Mouse (Mus musculus) heart, postnatal 10 days (tissue): ENCODE results near the gene 4931406P16Rik. TPM values are rescaled to one million over a fixed set of nuclear protein-coding genes. Genes with fewer than 3 reads are reported as not detected.

Experiments
- DNase-seq, 2 experiments: peaks; one replicate each; pipeline ENCODE4 v3.0.0; 2021
- intact Hi-C: fragments of 180-260 bp; cut with DNase I; formaldehyde crosslinking; loops from one replicate; pipeline ENCODE4 v1.15.1; 2025
- total RNA-seq, 2 experiments: library from RNA; stranded (reverse); gene quantifications; 2 replicates each; pipeline ENCODE4 v1.2.3; 2021

4931406P16Rik gene
- total RNA-seq, 2 experiments from 2014 or later = 95.5 to 102 TPM

DNA sequence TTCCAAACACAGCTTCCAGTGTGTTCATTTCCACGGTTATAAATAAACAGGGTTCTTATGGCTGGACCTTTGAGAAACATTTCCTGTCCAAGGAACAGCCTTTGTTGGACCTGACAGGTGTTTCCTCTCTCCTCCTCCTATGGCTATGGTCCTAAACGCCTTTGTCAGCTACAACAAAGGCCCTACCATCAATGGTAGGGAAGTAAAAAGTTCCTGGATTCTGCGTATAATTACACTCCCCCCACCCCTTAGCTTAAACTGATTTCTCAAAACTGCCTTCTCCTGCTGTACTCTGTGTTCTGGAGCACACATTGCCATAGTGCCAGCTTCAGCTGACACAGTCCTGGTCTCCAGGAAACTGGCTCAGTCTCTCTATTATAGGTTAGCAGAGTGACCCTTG is 58.2 kb downstream of the 4931406P16Rik start:
- intact Hi-C loops = loop anchor here (2.0 kb wide), 1 partner anchor 50 kb away; no protein-coding TSS in a partner anchor
- peak in 1 of 2 experiments; percentile 37 for DNase-seq

DNA sequence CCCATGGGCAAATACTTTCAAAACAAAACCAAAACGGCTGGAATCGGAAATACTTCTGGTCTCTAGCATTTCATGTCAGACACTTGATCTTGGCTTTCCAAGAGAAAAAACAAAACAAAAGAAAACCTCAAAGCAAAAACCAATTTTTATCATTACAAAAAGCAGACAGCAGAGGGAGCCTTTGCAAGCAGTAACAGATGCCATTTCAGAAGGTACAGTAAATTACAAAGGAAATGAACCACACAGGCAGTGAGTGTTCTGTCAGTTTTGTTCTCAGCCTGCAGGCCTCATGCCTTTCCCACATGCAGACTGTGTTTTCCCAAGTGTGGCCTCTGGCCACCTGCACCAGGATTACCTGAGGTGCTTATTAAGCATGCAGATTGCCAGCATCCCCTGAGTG is 61.3 kb downstream of the 4931406P16Rik start:
- peak in 1 of 2 experiments; percentile 41 for DNase-seq
- intact Hi-C loops = loop anchor here (2.0 kb wide), 1 partner anchor 61 kb away; the partner anchor contains the start of gene 4931406P16Rik

DNA sequence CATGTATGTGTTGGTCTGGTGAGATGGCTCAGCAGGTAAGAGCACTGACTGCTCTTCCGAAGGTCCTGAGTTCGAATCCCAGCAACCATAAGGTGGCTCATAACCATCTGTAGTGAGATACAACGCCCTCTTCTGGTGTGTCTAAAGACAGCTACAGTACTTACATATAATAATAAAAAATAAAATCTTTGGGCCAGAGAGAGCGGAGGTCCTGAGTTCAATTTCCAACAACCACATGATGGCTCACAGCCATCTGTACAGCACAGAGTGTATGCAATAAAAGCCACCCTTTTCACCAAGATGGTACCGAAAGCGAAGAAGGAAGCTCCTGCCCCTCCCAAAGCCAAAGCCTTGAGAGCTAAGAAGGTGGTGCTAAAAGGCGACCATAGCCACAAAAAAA is 62.6 kb downstream of the 4931406P16Rik start, which contains the start of gene Gm6096:
Gene Gm6096, plus strand, starts transcription at position 301 of the 400 bp plus-strand sequence.
- intact Hi-C loops = loop anchor here (2.0 kb wide), 1 partner anchor 104 kb away; no protein-coding TSS in a partner anchor

DNA sequence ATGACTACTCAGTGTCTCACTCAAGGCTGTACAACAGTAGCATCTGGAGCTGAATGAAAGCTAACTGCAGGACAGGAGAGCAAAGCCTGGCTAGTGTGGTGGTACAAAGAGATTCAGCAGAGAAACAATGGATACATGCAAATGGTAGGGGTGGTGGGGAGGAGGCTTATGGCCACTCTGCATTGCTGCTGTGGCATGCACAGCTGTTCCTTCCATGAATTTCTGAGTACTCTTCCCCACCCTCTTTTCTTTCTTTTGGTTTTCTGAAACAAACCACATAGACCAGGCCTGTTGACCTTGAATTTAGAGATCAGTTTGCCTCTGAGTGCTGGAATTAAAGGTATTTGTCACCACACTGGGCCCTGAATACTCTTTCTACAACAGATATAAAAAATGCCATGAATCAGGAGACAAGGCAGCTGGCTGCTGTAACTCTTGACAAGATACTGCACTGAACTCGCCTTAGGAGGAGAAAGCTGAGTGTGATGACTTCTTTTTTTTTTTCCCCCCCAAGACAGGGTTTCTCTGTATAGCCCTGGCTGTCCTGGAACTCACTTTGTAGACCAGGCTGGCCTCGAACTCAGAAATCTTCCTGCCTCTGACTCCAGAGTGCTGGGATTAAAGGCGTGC is 66.4 kb downstream of the 4931406P16Rik start:
- no peak for DNase-seq
- intact Hi-C loops = no loop called here

More for the DNA sequence above, 62.6 kb downstream of the 4931406P16Rik start, which contains the start of gene Gm6096:
- no peak for DNase-seq

DNA sequence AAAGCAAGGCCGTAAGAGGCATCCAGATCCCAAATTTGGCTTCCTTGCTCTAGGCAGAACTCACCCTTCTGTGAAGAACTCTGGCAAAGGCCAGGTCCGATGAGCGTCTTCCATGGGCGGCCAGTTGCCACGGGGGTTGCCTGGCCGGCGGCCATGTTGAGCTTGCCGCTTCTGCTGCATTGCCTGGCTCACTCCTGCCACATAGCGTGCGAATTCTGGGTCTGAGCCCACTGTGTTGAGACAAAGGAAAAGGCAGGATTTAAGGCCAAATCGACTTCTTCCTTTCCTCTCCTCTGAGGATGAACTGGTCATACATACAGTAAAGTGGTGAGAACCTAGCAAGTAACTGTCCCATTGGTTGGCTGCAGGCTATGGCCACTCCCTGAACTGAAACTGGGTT is 71.2 kb downstream of the 4931406P16Rik start:
- DNase-seq = no peak
- intact Hi-C loops = no loop called here

DNA sequence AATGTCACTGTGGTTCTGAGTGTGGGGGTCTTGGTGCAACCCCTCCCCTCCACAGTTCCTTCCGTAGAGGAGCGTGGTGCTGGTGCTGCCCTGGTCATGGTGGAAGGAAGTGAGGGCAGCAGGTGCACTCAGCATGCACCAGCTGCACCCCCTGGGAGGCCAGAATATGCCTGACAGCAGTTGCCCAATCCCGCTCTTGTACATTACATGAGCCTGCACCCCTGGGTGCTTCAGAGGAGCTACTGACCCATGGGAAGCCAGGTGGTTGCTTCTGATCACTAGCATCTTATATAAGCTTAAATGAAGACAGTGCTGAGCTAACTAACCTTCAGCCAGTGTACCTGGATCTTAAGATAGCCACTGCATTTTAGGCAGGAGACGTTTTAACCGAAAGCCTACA is 75.3 kb downstream of the 4931406P16Rik start:
- intact Hi-C loops = no loop called here
- no peak for DNase-seq

DNA sequence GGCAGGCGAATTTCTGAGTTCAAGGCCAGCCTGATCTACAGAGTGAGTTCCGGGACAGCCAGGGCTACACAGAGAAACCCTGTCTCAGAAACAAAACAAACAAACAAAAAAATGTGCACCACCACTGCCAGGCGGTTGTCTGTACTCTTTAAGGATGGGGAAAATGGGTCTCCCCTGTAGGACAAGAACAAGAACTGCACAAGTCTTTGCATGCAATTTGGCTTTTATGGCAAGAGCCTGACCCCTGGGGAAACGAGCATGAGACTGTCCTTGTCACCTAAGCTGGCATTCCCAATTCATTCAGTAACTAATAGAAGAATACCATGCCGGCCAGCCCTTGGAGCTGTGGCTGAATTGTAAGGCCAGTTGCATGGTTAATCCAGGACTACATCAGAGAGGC is 77.7 kb downstream of the 4931406P16Rik start:
- intact Hi-C loops = no loop called here
- no peak for DNase-seq

DNA sequence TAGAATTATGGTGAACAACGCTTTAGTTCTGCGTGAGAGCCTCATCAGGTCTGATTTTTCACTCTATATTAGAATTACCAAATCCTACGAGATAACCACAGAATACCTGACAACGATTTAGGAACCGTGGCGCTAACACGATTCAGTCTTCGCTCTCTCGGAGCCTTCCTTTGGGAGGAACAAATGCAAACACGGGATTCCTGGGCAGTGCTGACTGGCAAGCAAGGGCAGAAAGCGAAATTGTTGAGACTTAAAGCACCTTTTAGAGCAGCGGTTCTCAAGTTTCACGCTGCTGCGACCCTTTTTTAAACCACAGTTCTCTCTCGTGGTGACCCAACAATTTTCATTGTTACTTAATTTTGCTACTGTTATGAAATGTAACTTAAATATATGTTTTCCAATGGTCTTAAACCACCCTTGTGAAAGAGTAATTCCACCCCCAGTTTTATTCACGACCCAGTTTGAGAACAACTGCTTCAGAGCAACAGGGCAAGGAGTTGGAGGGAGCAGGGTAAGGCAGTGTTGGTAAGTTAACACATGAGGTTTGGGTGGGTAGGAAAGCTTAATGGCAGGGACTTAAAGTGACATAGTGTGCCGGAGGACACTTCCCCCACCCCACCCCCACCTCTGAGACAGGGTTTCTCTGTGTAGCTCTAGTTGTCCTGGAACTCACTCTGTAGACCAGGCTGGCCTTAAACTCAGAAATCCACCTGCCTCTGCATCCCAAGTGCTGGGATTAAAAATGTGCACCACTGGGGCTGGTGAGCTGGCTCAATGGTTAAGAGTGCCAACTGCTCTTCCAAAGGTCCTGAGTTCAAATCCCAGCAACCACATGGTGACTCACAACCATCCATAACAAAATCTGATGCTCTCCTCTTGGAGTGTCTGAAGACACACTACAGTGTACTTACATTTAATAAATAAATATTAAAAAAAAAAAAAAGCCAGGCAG is 78.5 kb downstream of the 4931406P16Rik start:
- intact Hi-C loops = no loop called here

DNA sequence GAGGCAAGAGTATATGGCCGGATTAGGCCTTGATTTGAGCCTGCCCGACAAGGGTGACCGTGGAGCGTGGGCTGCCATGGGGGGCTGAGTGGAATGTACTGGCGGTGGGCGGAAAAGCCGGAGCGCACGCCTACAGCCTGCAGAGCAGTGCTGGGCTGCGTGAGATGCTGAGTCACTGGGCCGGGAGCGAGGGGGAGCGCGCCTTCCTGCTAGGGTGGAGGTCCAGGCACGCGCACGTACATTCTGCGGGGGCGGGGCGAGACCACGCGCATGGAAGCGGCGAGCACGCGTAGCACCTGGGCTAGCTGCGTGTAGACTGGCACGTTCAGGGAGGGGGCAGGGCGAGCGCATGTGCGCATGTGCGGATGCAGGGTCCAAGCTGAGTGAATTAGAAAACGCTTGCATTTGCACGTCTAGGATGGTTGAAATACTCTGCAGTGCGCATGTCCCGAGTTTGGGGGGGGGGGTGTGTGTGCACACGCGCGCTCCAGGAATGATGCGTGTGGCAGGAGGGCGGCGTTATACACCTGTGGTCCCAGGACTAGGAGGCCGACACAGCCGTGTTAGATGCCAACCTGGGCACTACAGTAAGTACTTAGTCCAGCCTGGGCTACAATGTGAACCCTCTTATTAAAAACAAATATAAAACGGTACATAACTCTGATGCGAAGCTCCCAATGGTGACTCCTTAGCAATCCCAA is 79.3 kb downstream of the 4931406P16Rik start:
- peak; percentile 99 for DNase-seq
- intact Hi-C loops = no loop called here

More for the DNA sequence above, 78.5 kb downstream of the 4931406P16Rik start:
- DNase-seq = no peak

DNA sequence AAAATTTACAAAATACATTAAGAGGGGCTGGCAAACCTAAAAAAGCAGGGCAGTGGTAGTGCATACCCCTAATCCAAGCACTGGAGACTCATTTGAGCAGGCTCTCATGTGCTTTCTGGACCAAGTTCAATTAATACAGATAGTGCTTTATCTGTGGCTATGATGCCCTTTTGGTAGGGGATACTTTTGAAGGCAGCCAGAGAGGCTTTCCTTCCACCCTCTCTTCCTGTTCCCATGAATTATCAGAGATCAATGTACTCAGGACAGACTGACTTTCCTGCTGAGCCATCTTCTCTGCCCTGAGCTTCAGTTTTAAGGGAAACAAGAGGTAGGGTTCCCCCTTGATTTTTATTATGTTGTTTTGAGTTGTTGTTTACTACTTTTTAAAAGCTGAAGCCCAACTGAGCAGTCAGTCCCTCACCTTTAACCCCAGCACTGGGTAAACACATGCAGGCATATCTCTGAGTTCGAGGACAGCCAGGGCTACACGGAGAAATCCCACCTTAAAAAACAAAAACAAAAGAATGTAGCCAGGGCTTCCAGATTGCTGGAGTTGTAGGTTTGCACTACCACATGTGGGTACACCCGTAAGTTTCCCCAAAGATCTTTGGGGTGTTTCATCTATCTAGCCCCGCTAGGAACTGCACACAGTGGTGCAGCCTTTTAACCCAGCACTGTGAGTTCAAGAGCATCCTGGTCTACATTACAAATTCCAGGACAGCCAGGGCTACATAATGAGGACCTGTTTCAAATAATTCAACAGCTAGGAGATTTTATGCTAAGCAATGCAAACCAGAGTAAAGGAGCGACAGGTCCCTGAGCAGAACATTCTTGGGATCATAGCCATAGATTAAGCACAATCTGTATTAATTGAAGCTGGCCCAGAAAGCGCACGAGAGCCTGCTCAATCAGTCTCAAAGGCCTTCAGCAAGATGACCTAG is 80.3 kb downstream of the 4931406P16Rik start:
- no peak for DNase-seq
- intact Hi-C loops = no loop called here

DNA sequence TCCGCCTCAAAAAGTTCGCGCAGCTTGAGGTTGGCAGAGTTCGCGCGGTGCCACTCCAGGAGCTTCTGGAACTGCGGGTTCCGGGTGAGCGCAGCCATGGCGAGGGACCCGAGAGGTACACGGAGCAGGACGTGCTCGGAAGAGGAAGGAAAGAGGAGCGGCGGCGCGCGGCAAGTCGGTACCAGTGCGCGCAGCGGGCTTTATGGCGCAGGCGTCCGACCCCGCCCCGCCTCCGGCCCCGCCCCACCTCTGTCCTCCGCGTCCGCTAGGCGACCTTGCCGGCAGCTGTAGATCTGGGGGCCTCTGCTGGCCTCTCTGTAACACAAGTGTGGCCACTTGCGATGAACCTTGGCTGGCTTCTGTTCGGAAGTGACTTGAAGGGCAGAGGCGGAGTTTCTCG is 83.2 kb downstream of the 4931406P16Rik start, which contains the start of gene Gpi1:
Gene Gpi1, minus strand, starts transcription at position 221 of the 400 bp plus-strand sequence.
- intact Hi-C loops = no loop called here
- peak; percentile 85 to 86 for DNase-seq

DNA sequence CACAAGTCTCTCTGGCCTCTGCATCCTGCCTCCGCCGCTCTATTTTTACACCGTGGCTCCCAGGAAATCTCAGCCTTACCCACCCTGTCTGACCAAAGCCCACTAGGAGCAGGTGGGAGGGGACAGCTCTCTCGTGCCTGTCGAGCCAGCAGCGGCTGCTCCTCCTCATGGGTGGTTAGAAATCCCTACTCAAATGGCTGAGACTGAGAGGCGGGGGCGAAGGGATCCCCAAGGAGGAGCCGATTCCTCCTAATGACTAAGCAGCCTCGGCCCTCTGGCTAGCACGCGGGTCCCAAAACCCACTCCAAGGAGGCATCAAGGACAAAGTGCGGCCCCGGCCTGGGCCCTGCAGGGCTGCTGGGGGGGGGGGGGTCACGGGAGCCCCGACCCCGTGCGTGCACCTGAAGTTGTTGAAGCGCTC is 83.7 kb downstream of the 4931406P16Rik start:
- intact Hi-C loops = no loop called here
- peak; percentile 69 to 70 for DNase-seq

DNA sequence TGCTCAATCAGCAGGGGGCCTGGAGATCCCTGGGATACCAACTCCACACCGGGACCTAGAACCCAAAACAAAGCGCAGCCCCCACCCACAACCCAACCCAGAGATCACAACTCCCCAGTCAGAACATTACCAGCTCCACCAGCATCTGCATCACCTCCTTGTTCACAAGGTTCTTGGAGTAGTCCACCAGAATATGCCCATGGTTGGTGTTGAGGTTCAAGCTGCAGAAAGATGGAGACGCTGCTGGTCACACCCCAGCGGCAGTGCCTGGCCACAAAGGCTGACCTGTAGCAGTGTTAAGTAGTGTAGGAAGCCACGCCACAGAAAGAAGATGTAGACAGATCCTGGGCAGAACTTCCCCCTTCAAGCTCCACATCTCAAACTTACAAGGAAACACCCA is 84.2 kb downstream of the 4931406P16Rik start:
- no peak for DNase-seq

DNA sequence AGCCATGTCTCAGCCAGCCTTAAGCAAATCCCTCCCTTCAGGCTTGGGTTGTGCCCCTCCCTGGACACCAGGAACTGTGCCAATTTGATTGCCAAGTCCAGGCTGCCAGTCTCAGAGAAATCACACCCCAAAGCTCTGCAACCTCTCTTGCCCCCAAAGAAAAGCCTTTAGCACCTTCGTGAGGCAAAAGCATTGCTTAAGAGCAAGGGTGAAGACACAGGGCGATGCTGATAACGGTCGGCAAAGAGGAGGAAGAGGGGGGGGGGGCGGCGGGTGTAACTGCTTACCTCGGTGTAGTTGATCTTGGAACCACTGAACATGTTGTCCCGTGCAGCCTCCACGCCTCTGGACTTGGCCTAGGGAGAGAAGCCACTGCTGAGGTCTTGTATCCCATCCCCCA is 84.7 kb downstream of the 4931406P16Rik start:
- DNase-seq = peak in 1 of 2 experiments; percentile 43

More for the DNA sequence above, 84.2 kb downstream of the 4931406P16Rik start:
- intact Hi-C loops = no loop called here

DNA sequence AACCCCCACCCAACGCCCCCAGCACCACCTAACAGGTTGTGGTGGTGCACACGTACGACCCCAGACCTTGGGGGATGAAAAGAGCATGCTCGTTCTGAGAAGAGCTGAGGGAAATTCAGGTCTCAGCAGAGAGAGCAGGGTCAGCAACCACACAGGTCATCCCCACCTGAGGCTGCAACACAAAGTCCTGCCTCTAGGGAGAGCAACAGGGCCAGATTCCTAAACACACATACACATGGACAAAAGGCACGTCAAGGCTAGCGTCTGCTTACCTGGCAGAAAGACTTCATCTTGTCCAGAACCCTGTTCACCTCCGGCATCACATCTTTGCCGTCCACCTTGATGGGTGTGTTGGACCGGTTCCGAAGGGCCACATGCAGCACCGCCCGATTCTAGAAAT is 86.5 kb downstream of the 4931406P16Rik start:
- no peak for DNase-seq
- intact Hi-C loops = no loop called here

More for the DNA sequence above, 84.7 kb downstream of the 4931406P16Rik start:
- intact Hi-C loops = no loop called here

DNA sequence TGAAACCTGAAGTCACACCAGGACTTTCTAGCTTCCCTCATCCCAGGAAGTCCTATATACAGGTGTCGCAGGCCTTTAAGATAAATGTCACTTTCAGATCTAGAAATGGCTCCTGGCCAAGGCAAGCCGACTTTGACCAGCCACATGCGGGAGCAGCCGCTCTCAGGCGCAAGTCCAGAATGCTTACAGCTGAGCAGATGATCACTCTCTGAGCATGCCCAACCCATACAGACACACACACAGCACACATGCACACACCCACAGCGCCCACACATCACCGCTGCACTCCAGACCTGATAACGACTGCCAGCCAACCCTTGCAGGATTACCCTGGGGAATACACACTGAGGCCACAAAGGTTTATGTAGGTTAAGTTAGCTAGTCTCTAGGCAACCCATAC is 87.3 kb downstream of the 4931406P16Rik start:
- intact Hi-C loops = no loop called here
- DNase-seq = peak; percentile 45

DNA sequence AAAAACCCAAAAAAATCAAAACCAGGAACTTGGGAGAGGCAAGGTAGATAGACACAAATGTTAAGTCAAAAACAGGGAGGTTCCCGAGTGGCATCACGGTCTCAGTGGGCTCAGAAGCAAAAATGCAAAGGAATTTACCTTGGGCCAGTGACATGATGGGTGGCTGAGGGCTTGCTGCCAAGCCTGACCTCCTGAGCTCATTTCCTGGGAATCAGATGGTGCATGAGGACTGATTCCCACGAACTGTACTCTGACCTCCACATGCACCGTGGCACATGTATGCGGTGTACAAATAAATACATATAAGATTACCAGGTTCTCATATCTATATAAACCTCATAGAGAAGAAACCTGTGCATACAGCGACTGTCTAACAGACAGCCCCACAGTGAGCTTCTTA is 89.0 kb downstream of the 4931406P16Rik start:
- intact Hi-C loops = no loop called here
- DNase-seq = no peak

DNA sequence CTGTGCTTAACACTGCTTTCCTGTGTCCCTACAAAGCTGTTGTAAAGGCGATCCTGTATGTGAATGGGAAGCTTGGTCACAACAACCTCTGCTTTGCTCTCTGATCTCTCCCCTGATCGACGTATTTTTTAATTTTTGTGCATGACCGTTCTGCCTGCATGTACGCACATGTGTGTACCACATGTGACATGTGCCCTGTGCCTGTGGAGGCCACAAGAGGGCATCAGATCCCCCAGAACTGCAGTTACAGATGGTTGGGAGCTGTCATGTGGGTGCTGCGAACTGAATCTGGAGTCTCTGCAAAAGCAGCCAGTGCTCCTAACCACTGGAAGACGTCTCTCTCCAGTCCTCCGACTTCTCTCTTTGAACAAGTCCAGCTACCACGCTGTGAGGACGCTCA is 91.0 kb downstream of the 4931406P16Rik start:
- no peak for DNase-seq
- intact Hi-C loops = no loop called here

DNA sequence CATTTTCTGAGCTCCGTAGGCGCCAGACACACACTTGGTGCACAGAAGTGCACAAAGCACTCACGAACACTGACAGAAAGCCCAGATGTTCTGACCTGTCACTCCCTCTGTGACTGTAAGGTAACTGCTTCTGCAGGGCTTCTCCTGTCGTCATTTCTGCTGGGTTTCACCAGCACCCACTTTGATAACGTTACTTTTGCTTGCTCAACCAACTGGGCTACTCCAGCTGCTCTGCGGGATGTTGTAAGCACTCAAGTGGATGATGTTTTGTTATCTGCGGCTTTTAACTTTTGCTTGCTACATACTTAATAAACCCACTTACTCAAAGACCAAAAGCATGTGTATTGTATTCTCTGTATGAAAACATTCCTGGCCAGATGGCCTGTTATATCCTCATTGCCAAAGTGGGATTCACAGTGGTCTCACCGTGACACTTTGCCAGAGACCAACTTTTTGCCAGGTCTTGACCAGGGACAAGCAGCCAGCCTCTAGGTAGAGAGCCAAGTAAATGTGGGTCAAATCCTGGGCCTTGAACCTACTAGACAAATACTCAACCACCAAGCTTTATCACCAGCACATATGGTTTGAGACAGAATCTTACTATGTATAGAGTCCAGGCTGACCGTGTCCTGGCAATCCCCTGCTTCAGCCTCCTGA is 91.6 kb downstream of the 4931406P16Rik start:
- DNase-seq = no peak
- intact Hi-C loops = no loop called here
